Comparison of ENCODE assay signal across 9 mouse cellular contexts in genomic region chr1:184908558-184908957, GRCm38 (mm10). TPM values are rescaled to one million over a fixed set of nuclear protein-coding genes. Genes with fewer than 3 reads are reported as not detected.
DNase-seq lines count a peak whose midpoint lies in the region; ATAC-seq lines count a peak whose summit lies in the region.
"Had no signal": no experiment of that assay in that cellular context is flagged by ENCODE, and none has a peak within 500 bp of the region (broad histone marks: within the 10 kb centered on the region; RNA-seq: fewer than 3 reads in every experiment).

No protein-coding gene starts in this region.

- peaks cover 90% of the 10 kb centered on the region for H3K36me3 ChIP-seq in neural tube, embryonic 13.5 days
- peaks cover 77% of the 10 kb centered on the region for H3K36me3 ChIP-seq in neural tube, embryonic 15.5 days
- H3K36me3 ChIP-seq in stomach, embryonic 16.5 days (ENCODE audit: control insufficient read depth, insufficient read depth, low read length), result peaks cover 3% of the 10 kb centered on the region; the same call in 1 of the 2 replicates

- H3K4me2 ChIP-seq in neural tube, embryonic 13.5 days, result no peak overlapping the region
- no peak overlapping the region for H3K4me2 ChIP-seq in neural tube, embryonic 15.5 days
- H3K4me2 ChIP-seq in stomach, embryonic 16.5 days (ENCODE audit: low read depth, low read length), result no peak overlapping the region

- peaks cover 38% of the 10 kb centered on the region for H3K4me1 ChIP-seq in neural tube, embryonic 13.5 days (replicated peaks)
- H3K4me1 ChIP-seq in neural tube, embryonic 15.5 days, result peaks cover 13% of the 10 kb centered on the region
- H3K4me1 ChIP-seq in stomach, embryonic 16.5 days (ENCODE audit: control insufficient read depth, insufficient read depth, low read length), result 0 out of 2 replicates have a peak, but pooled peaks cover 3% of the 10 kb centered on the region

- H3K27me3 ChIP-seq in neural tube, embryonic 13.5 days, result no peaks in the 10 kb centered on the region
- no peaks in the 10 kb centered on the region for H3K27me3 ChIP-seq in neural tube, embryonic 15.5 days (replicated peaks)
- H3K27me3 ChIP-seq in stomach, embryonic 16.5 days (ENCODE audit: control insufficient read depth, insufficient read depth, low read length), result no peaks in the 10 kb centered on the region

- no peak overlapping the region for H3K9ac ChIP-seq in neural tube, embryonic 13.5 days
- no peak overlapping the region for H3K9ac ChIP-seq in neural tube, embryonic 15.5 days (replicated peaks)
- no peak overlapping the region for H3K9ac ChIP-seq in stomach, embryonic 16.5 days (ENCODE audit: low read length)

- no peak for ATAC-seq in neural tube, embryonic 13.5 days (ENCODE audit: low read depth)
- ATAC-seq in neural tube, embryonic 15.5 days (ENCODE audit: low FRiP score), result no peak
- ATAC-seq in stomach, embryonic 16.5 days (ENCODE audit: insufficient read depth, low FRiP score), result peak; percentile 31; the same call in 1 of the 2 replicates

- H3K27ac ChIP-seq in neural tube, embryonic 13.5 days (replicated peaks), result 0 out of 2 replicates have a peak overlapping the region, but pooled peaks have one; percentile 4
- H3K27ac ChIP-seq in neural tube, embryonic 15.5 days (replicated peaks), result no peak overlapping the region
- no peak overlapping the region for H3K27ac ChIP-seq in stomach, embryonic 16.5 days (ENCODE audit: low read length)
- H3K27ac ChIP-seq: macrophage had no signal

- peak; percentile 24 for DNase-seq in gastrocnemius, adult 18-20 months (ENCODE audit: low spot score)
- DNase-seq in gastrocnemius, postnatal 4 days (ENCODE audit: low spot score in 2 of 2), result no peak
- DNase-seq in induced T-regulatory cell, adult 2 months (ENCODE audit: low read depth), result peak; percentile 23
- DNase-seq in left cerebral cortex, postnatal 4 days, result no peak
- DNase-seq in embryo, embryonic 9.5 days (ENCODE audit: extremely low spot score), result no peak

- intact Hi-C loops in left cerebral cortex, postnatal 4 days (cut with DNase I), result loop anchor here (10.0 kb wide), 1 partner anchor 286 kb away; no protein-coding TSS in a partner anchor

- no peaks in the 10 kb centered on the region for H3K9me3 ChIP-seq in neural tube, embryonic 13.5 days
- no peaks in the 10 kb centered on the region for H3K9me3 ChIP-seq in neural tube, embryonic 15.5 days (replicated peaks)
- no peaks in the 10 kb centered on the region for H3K9me3 ChIP-seq in stomach, embryonic 16.5 days (replicated peaks; ENCODE audit: control insufficient read depth, low read length)

- no peak overlapping the region for H3K4me3 ChIP-seq in neural tube, embryonic 13.5 days
- H3K4me3 ChIP-seq in neural tube, embryonic 15.5 days (replicated peaks), result no peak overlapping the region
- no peak overlapping the region for H3K4me3 ChIP-seq in stomach, embryonic 16.5 days (replicated peaks; ENCODE audit: low read length)

- WGBS in neural tube, embryonic 13.5 days, result 62% methylated on average over 9 of the region's 9 CpGs
- 55% methylated on average over 9 of the region's 9 CpGs for WGBS in neural tube, embryonic 15.5 days
- WGBS in stomach, embryonic 16.5 days, result 54% methylated on average over 9 of the region's 9 CpGs

RNA-seq across cellular contexts. Expression of gene C130074G19Rik, which starts 25.5 kb away (rescaled TPM):
- total RNA-seq in gastrocnemius, adult 18-20 months (2021), result 1 to 10 TPM; 6.6 to 8.7 TPM
- total RNA-seq in gastrocnemius, postnatal 4 days (2021), result 10 to 100 TPM; 28.7 to 30.8 TPM
- polyA plus RNA-seq in neural tube, embryonic 13.5 days (2015; fragmentation: Nextera tagmentation; extraction: Ambion mirVana), result 1.2 and 1.6 TPM in 2 replicates
- polyA plus RNA-seq in neural tube, embryonic 15.5 days (2015; fragmentation: Nextera tagmentation; extraction: Ambion mirVana), result 1.0 and 1.3 TPM in 2 replicates
- polyA plus RNA-seq in stomach, embryonic 16.5 days (2015; fragmentation: Nextera tagmentation; extraction: Ambion mirVana), result 1.5 and 2.2 TPM in 2 replicates
- total RNA-seq in left cerebral cortex, postnatal 4 days (2021), result 10 to 100 TPM; 14.0 to 16.5 TPM
- polyA plus RNA-seq: macrophage had no signal

Comparison
In these comparisons a context has a peak if more than half of its experiments do, and no peak if none do; other contexts are left out.
1. DNase-seq: peak in gastrocnemius, adult 18-20 months (single experiment) and induced T-regulatory cell, adult 2 months (single experiment); none in gastrocnemius, postnatal 4 days (0 of 2), left cerebral cortex, postnatal 4 days (single experiment) and embryo, embryonic 9.5 days (single experiment).